Mouse (Mus musculus): ENCODE measurements at regions not wholly inside any gene's neighbourhood (a gene's known extent, or its start where the extent isn't known, plus 50 kb on each side); places are given as distances from the start of the nearest gene placed in this dataset.

DNA sequence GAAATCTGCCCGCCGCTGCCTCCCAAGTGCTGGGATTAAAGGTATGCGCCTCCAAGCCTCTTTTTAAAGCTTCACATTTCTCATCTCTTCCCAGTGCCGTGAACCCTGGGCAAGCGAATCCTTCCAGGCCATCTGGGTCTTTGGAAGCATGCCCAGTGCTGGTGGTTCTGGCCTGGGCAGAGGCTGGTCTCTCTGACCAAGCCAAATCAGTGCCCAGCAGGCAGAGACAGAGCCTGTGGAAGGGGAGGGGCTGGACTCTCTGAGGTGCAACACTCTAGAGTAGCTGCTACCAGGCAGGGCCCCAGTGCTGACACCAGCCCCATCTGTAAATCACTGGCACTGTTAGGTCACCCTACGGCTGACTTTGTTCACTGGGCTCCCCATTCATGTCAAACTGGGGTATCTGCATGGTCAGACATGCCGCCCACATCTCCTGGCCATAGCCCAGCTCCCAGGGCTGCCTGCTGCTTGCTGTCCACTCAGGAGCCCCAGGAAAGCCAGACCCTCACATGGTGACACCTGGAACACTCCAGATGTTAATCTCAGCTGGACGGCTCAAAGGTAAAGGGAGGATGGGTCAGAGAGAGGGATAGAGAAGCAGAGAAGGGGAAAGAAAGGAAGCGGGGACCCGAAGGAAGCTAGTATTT lies 64.3 kb upstream of the Kazn start:
- no peak for ATAC-seq (ENCODE audit: low read depth)
- no peak overlapping the region for H3K4me3 ChIP-seq (ENCODE audit: low read depth, low read length)
- H3K4me2 ChIP-seq (ENCODE audit: low read depth, low read length) = no peak overlapping the region
- no peaks in the 10 kb centered on the region for H3K36me3 ChIP-seq (ENCODE audit: control insufficient read depth, insufficient read depth)
- H3K9me3 ChIP-seq (replicated peaks; ENCODE audit: control insufficient read depth, low read length) = no peaks in the 10 kb centered on the region
- no peak overlapping the region for H3K9ac ChIP-seq (ENCODE audit: low read depth, low read length)
- no peaks in the 10 kb centered on the region for H3K4me1 ChIP-seq (ENCODE audit: control insufficient read depth, low read depth, low read length)
- H3K27ac ChIP-seq (ENCODE audit: low read length) = no peak overlapping the region
- 66% methylated on average over 10 of the region's 10 CpGs for WGBS (ENCODE audit: insufficient replicate concordance)
- no peaks in the 10 kb centered on the region for H3K27me3 ChIP-seq (ENCODE audit: control insufficient read depth, insufficient read depth, low read depth, low read length)

DNA sequence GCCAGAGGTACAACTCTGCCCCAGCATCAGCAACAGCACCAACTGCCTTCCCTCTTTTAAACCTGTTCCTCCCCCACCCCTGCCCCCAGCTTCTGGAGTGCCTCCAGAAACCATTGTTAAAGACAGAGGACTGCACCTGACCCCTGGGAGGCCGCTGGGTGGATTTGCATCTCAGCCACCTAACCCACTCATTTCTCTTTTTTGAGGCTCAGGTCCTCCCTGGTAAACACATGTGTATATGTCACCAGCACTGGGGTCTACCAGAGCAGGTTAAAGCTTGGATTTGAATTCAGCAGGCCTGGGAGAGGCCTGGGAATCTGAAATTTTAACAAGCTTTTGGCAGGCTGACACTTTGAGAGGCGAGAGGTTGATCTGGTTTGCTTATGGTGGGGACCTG lies 63.5 kb upstream of the Kazn start:
- no peak for ATAC-seq (ENCODE audit: low read depth)
- H3K4me2 ChIP-seq (ENCODE audit: low read depth, low read length) = no peak overlapping the region
- no peak overlapping the region for H3K9ac ChIP-seq (ENCODE audit: low read depth, low read length)
- H3K27ac ChIP-seq (ENCODE audit: low read length) = no peak overlapping the region
- no peaks in the 10 kb centered on the region for H3K4me1 ChIP-seq (ENCODE audit: control insufficient read depth, low read depth, low read length)
- 31% methylated on average over 2 of the region's 2 CpGs for WGBS (ENCODE audit: insufficient replicate concordance)
- no peak overlapping the region for H3K4me3 ChIP-seq (ENCODE audit: low read depth, low read length)
- no peaks in the 10 kb centered on the region for H3K9me3 ChIP-seq (replicated peaks; ENCODE audit: control insufficient read depth, low read length)
- H3K27me3 ChIP-seq (ENCODE audit: control insufficient read depth, insufficient read depth, low read depth, low read length) = no peaks in the 10 kb centered on the region
- no peaks in the 10 kb centered on the region for H3K36me3 ChIP-seq (ENCODE audit: control insufficient read depth, insufficient read depth)

DNA sequence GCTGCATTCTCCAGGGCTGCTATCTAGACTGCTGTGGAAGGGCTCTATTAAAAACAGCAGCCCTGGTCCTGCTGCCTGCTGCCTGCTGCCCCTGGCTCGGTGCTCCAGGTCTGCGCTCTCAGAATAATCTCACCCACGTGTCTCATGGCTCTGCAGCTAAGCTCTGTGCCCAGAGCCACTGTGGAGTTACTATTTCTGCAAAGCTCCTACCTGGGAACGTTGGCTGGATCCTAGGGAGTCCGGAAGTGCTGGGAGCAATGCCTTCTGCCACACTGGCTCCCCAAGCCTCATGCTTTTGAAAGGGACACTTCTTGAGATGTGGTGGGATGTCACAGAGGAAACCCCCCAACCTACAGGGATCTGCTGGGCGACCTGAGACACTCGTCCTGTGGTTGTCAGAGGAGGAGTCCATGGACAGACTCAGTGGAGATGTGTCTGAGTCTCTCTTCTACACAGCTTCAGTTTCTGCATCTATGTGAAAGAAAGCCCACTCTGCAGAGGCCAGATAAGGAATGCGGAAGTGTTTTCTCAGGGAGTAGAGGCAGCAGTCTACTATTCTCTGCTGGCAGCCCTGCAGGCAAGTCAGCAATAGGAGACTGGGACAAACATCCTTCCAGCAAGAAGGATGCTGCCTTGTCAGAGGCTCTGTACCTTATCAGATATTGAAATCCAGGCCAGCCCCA lies 63.0 kb upstream of the Kazn start:
- 27% methylated on average over 8 of the region's 8 CpGs for WGBS (ENCODE audit: insufficient replicate concordance)
- H3K36me3 ChIP-seq (ENCODE audit: control insufficient read depth, insufficient read depth) = no peaks in the 10 kb centered on the region
- no peak for ATAC-seq (ENCODE audit: low read depth)

DNA sequence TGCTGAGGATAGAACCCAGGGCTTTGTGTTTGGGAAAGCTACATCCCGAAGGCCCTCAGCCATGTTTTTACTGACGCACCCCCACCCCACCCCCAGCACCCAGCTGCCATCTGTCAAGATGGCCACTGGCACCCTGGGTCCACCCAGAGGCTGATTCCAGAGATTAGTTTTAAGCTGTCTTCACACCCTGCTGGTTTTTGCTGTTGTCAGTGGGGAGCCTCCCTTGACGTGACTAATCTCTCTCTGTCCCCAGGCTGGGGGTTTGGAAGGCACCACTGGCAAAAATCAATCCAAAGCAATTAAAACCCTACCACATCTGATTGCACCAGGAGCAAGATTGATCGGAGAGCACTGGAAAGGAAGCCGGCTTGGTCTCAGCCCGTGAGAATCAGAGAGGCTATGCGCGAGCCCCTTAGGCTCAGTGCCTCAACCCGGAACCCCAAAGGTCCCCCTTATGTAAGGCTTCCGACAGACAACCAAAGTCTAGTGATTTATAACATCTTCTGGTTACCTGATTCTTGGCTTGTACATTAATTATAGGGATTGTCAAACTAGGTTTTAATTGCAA lies 59.7 kb upstream of the Kazn start:
- ATAC-seq (ENCODE audit: low read depth) = no peak
- Histone ChIP-seq H3K9ac (ENCODE audit: low read depth, low read length) (no peak overlapping the region), H3K9me3 (replicated peaks; ENCODE audit: control insufficient read depth, low read length) (no peaks in the 10 kb centered on the region), H3K4me1 (ENCODE audit: control insufficient read depth, low read depth, low read length) (no peaks in the 10 kb centered on the region), H3K4me2 (ENCODE audit: low read depth, low read length) (no peak overlapping the region), H3K27me3 (ENCODE audit: control insufficient read depth, insufficient read depth, low read depth, low read length) (no peaks in the 10 kb centered on the region), H3K27ac (ENCODE audit: low read length) (no peak overlapping the region), H3K36me3 (ENCODE audit: control insufficient read depth, insufficient read depth) (no peaks in the 10 kb centered on the region), H3K4me3 (ENCODE audit: low read depth, low read length) (no peak overlapping the region)
- WGBS (ENCODE audit: insufficient replicate concordance) = 62% methylated on average over 10 of the region's 10 CpGs

More for the DNA sequence above, 63.0 kb upstream of the Kazn start:
- Histone ChIP-seq H3K9ac (ENCODE audit: low read depth, low read length) (no peak overlapping the region), H3K4me1 (ENCODE audit: control insufficient read depth, low read depth, low read length) (no peaks in the 10 kb centered on the region), H3K27ac (ENCODE audit: low read length) (no peak overlapping the region), H3K27me3 (ENCODE audit: control insufficient read depth, insufficient read depth, low read depth, low read length) (no peaks in the 10 kb centered on the region), H3K4me2 (ENCODE audit: low read depth, low read length) (no peak overlapping the region), H3K9me3 (replicated peaks; ENCODE audit: control insufficient read depth, low read length) (no peaks in the 10 kb centered on the region), H3K4me3 (ENCODE audit: low read depth, low read length) (no peak overlapping the region)

DNA sequence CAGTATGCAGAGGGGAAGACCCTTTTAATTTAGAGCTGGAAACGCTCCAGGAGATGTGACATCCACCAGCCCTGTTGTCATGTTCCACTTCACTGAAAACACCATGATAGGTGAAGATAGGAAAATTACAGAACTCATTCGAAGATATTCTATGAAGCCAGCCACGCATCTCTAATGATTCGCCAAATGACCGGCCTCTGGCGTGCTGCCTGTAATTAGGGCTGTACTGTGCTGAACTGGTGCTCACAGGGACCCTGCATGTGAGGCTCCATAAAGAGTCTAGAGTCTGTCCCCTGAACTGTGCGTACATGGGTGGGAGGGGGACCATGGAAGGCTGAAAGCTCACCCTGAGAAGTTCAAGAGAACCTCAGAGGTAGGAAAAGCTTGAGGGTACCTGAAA lies 53.6 kb upstream of the Kazn start:
- 78% methylated on average over 7 of the region's 7 CpGs for WGBS (ENCODE audit: insufficient replicate concordance)

DNA sequence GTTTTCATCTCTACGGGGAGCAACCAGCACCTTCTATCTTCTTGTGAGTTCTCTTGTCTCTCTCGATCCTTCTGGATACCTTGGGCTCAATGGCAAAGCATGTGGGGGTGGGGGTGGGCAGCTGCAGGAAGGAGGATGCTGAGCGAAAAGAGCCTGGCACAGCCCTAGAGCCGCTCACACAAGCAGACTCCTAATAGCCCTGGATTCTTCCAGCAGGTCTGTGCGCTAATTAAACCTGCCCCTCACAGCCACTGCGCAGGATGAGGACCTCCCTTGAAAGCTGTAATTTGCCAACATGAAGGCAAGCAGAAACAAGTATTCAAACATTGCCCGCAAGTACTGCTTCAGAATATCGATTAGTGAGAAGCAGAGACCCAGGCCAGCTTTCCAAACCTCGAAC lies 53.1 kb upstream of the Kazn start:
- 62% methylated on average over 9 of the region's 9 CpGs for WGBS (ENCODE audit: insufficient replicate concordance)
- H3K9me3 ChIP-seq (replicated peaks; ENCODE audit: control insufficient read depth, low read length) = no peaks in the 10 kb centered on the region
- no peaks in the 10 kb centered on the region for H3K27me3 ChIP-seq (ENCODE audit: control insufficient read depth, insufficient read depth, low read depth, low read length)
- ATAC-seq (ENCODE audit: low read depth) = no peak
- H3K4me1 ChIP-seq (ENCODE audit: control insufficient read depth, low read depth, low read length) = no peaks in the 10 kb centered on the region
- H3K4me3 ChIP-seq (ENCODE audit: low read depth, low read length) = no peak overlapping the region
- H3K4me2 ChIP-seq (ENCODE audit: low read depth, low read length) = no peak overlapping the region
- H3K9ac ChIP-seq (ENCODE audit: low read depth, low read length) = no peak overlapping the region
- H3K27ac ChIP-seq (ENCODE audit: low read length) = no peak overlapping the region
- no peaks in the 10 kb centered on the region for H3K36me3 ChIP-seq (ENCODE audit: control insufficient read depth, insufficient read depth)

More for the DNA sequence above, 53.6 kb upstream of the Kazn start:
- Histone ChIP-seq H3K4me1 (ENCODE audit: control insufficient read depth, low read depth, low read length) (no peaks in the 10 kb centered on the region), H3K27me3 (ENCODE audit: control insufficient read depth, insufficient read depth, low read depth, low read length) (no peaks in the 10 kb centered on the region), H3K36me3 (ENCODE audit: control insufficient read depth, insufficient read depth) (no peaks in the 10 kb centered on the region), H3K9me3 (replicated peaks; ENCODE audit: control insufficient read depth, low read length) (no peaks in the 10 kb centered on the region), H3K4me2 (ENCODE audit: low read depth, low read length) (no peak overlapping the region), H3K27ac (ENCODE audit: low read length) (no peak overlapping the region), H3K9ac (ENCODE audit: low read depth, low read length) (no peak overlapping the region), H3K4me3 (ENCODE audit: low read depth, low read length) (no peak overlapping the region)
- ATAC-seq (ENCODE audit: low read depth) = no peak

DNA sequence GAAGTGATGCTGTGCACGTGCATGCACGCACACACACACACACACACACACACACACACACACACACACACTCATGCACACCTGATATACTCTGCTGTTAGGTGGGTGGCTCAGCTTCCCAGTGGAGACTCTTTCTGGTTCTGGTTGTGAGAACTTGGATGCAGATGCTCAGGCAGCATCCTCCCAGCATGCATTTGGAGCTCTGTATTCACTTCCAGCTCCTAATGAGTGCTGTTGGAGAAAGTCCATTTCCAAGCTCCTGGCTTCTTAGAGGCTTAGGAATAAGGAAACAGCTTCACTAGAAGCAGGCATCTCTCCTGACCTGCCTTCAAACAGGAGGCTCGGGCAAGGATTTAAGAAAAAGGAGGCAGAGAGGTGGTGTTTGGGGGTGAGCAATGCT lies 52.2 kb upstream of the Kazn start:
- Histone ChIP-seq H3K4me1 (ENCODE audit: control insufficient read depth, low read depth, low read length) (no peaks in the 10 kb centered on the region), H3K27ac (ENCODE audit: low read length) (no peak overlapping the region), H3K36me3 (ENCODE audit: control insufficient read depth, insufficient read depth) (no peaks in the 10 kb centered on the region), H3K4me2 (ENCODE audit: low read depth, low read length) (no peak overlapping the region), H3K9me3 (replicated peaks; ENCODE audit: control insufficient read depth, low read length) (no peaks in the 10 kb centered on the region), H3K9ac (ENCODE audit: low read depth, low read length) (no peak overlapping the region), H3K4me3 (ENCODE audit: low read depth, low read length) (no peak overlapping the region), H3K27me3 (ENCODE audit: control insufficient read depth, insufficient read depth, low read depth, low read length) (no peaks in the 10 kb centered on the region)
- 57% methylated on average over 3 of the region's 3 CpGs for WGBS (ENCODE audit: insufficient replicate concordance)
- no peak for ATAC-seq (ENCODE audit: low read depth)
